Mouse (Mus musculus) lung, adult 2 months (tissue): ENCODE measurements around the gene Mpp5.

Source experiments
- CTCF ChIP-seq: fragments of 200-500 bp; IDR thresholded peaks from 2 replicates; pipeline ENCODE4 v1.5.1; 2011; ENCODE audit warnings: mild to moderate bottlenecking, low read length, control low read depth; ENCODE audit not compliant: insufficient read depth
- POLR2A ChIP-seq: fragments of 200-500 bp; IDR thresholded peaks from 2 replicates; pipeline ENCODE4 v1.6.1; 2011; ENCODE audit warnings: low read depth, mild to moderate bottlenecking, control low read depth, low read length, borderline replicate concordance; ENCODE audit errors: extremely low read depth

GRCm38 (mm10) chr12:78778423-78779067 lies 29.8 kb downstream of the Mpp5 start:
- no peak for TF ChIP-seq POLR2A
- TF ChIP-seq CTCF, result no peak
